Mouse (Mus musculus): Measurements from ENCODE around the gene Caskin1. TPM values are rescaled to one million over a fixed set of nuclear protein-coding genes. Genes with fewer than 3 reads are reported as not detected.
A peak's percentile ranks its signal among the peaks of the same experiment; 100 is the strongest.
"Not testable (repeated sequence)": the region's sequence is repeated elsewhere in the genome, so short reads cannot be mapped to it uniquely, and the experiment has no call there.

Caskin1 gene
- under 1 TPM; 0.14 to 0.39 TPM for total RNA-seq (2021)

- DNase-seq (ENCODE audit: low spot score) = no peak
- intact Hi-C loops (cut with DNase I) = no loop called here
Measured at GRCm38 (mm10) chr17:24488186-24488661, at the start of gene Caskin1. Caskin1 (plus strand) TSS chr17:24488601.

DNA sequence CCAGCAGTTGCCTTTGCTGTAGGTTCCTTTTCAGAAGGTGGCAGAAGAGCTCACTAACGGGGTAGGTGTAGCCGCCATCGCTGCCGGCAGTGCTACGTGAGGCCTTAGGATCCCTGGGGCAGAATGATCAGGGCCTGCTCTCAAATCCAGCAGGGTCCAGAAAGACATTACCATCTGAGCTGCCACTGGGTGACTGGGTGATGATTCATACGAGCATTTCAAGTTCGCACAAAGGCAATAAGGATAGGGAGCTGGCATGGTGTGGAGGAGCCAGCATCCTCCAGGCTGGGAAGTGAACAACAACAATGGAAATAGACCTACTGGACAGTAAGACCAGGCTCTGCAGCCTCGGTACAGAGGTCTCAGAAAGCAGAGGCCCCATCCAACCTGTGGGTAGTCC, 48.0 kb upstream of the Caskin1 start:
- intact Hi-C loops (cut with DNase I) = no loop called here
- DNase-seq (ENCODE audit: low spot score) = no peak

- intact Hi-C loops (cut with DNase I) = no loop called here
- DNase-seq (ENCODE audit: low spot score) = no peak
Measured at GRCm38 (mm10) chr17:24441148-24441547, 47.3 kb upstream of the Caskin1 start.

GRCm38 (mm10) chr17:24442107-24442506, 46.3 kb upstream of the Caskin1 start:
- DNase-seq (ENCODE audit: low spot score) = no peak
- intact Hi-C loops (cut with DNase I) = no loop called here

- DNase-seq (ENCODE audit: low spot score) = no peak
- intact Hi-C loops (cut with DNase I) = no loop called here
Measured at GRCm38 (mm10) chr17:24442632-24443155, 45.7 kb upstream of the Caskin1 start, which contains the start of gene Dnase1l2. Dnase1l2 (minus strand) TSS chr17:24443105.

GRCm38 (mm10) chr17:24443409-24443808, 45.0 kb upstream of the Caskin1 start:
- intact Hi-C loops (cut with DNase I) = no loop called here
- no peak for DNase-seq (ENCODE audit: low spot score)

DNA sequence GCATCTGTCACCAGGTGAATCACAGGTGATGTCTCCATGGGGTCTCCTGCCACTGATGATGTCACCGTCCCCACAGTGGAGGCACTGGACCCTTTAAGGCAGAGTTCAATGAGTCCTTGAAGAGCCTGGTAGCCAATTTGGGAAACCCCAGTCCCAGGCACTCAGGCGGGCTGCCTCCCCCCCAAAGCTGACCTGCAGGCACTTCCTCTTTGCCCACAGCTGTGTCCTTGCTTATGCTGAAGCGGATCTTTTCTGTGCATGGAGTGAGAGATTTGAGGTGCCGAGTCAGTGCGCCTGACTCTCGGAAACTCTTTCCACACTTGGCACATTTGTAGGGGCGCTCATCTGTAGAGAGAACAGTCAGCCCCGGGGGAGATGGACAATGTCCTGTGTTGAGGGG, 41.8 kb upstream of the Caskin1 start:
- intact Hi-C loops (cut with DNase I) = no loop called here
- no peak for DNase-seq (ENCODE audit: low spot score)

- intact Hi-C loops (cut with DNase I) = no loop called here
- no peak for DNase-seq (ENCODE audit: low spot score)
Measured at GRCm38 (mm10) chr17:24449507-24449906, 38.9 kb upstream of the Caskin1 start.

- intact Hi-C loops (cut with DNase I) = loop anchor here (5.0 kb wide), 1 partner anchor 34 kb away; no protein-coding TSS in a partner anchor
- no peak for DNase-seq (ENCODE audit: low spot score)
Measured at GRCm38 (mm10) chr17:24451220-24451619, 37.2 kb upstream of the Caskin1 start.

DNA sequence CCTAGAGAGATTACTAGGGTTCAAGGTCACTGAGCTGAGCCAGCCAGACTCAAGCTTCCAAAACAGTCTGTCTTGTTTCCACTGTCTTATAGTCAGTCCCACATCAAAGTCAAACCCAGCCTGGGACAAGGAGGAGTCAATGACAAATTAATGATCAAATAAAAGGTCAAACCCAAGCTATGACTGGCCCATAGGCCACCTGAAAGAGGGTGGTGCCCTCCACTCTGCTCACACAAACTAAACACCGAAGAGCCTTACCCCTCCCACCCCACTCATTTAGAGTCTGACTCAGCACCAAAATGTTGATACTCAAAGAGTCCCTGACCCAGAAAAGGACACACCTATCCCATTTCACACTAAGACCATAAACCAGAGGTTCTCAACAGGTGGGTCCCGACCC, 35.0 kb upstream of the Caskin1 start:
- intact Hi-C loops (cut with DNase I) = loop anchor here (5.0 kb wide), 1 partner anchor 36 kb away; no protein-coding TSS in a partner anchor
- DNase-seq (ENCODE audit: low spot score) = no peak

GRCm38 (mm10) chr17:24454218-24454755, 34.1 kb upstream of the Caskin1 start:
- DNase-seq (ENCODE audit: low spot score) = no peak
- intact Hi-C loops (cut with DNase I) = loop anchor here (5.0 kb wide), 1 partner anchor 37 kb away; no protein-coding TSS in a partner anchor

GRCm38 (mm10) chr17:24454756-24455522, 33.5 kb upstream of the Caskin1 start:
- intact Hi-C loops (cut with DNase I) = loop anchor here (5.0 kb wide), 1 partner anchor 38 kb away; no protein-coding TSS in a partner anchor
- DNase-seq (ENCODE audit: low spot score) = peak; percentile 99

GRCm38 (mm10) chr17:24455523-24456206, 32.7 kb upstream of the Caskin1 start:
- DNase-seq (ENCODE audit: low spot score); intact Hi-C loops (cut with DNase I): not testable (repeated sequence)

- no peak for DNase-seq (ENCODE audit: low spot score)
- intact Hi-C loops (cut with DNase I) = no loop called here
Measured at GRCm38 (mm10) chr17:24461580-24461979, 26.8 kb upstream of the Caskin1 start.

GRCm38 (mm10) chr17:24462932-24463331, 25.5 kb upstream of the Caskin1 start:
- no peak for DNase-seq (ENCODE audit: low spot score)
- intact Hi-C loops (cut with DNase I) = no loop called here

DNA sequence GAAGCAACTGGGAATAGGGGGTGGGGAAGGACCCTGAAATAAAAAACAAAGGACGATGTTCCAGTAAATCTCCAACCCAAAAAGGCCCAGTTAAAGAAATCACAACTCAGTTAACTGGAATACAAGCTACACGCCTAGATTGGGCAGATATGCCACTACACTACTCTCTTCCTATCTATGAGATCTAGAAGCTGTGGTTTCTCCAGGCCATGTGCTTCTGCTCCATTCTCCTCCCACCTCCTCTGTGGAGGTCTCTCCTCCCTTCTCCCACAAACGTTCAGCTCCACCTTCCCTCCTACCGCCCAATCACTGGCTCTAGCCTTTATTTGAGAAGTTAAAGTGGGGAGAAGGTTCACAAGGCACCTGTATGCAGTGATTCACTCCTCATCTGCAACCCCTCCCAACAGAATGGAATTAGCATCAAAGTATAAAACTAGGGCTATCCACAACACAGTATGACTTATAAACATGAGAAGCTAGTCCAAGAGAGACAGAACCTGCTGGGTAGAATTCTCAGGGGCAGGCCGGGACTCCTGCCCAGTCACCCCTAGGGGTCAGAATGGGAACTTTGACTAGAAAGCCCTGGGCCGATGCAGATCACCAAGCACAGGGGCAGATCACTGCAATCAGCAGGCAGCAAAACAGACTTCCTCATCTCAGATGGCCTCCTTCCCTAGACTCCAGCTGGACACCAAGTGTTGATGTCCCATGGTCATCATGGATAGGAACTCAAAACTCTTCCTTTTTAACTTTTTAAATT, 24.8 kb upstream of the Caskin1 start:
- DNase-seq (ENCODE audit: low spot score) = no peak
- intact Hi-C loops (cut with DNase I) = no loop called here

DNA sequence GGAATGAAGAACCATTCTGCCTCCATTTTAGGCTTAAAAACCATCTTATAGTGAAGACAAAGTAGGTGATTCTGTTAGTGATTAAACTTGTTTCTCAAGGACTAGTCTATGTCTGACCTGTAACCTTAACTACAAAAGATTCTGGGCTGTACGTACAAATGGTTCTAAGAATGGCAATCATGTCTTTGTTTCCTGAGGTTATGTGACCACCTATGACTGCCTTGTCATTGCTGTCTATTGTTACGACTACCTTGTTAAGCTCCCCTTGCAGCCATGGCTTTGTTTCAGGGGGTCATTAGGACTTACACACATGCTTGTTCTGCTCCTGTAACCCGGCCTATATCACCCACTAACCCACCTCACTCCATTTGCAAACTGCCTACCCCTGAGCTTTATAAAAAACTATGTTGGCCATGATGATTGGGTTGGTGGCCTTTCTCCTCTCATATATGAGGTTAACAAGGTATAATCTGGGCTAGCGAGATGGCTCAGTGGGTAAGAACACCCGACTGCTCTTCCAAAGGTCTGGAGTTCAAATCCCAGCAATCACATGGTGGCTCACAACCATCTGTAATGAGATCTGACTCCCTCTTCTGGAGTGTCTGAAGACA, 19.7 kb upstream of the Caskin1 start:
- intact Hi-C loops (cut with DNase I) = no loop called here
- no peak for DNase-seq (ENCODE audit: low spot score)

GRCm38 (mm10) chr17:24469336-24469909, 19.0 kb upstream of the Caskin1 start:
- no peak for DNase-seq (ENCODE audit: low spot score)
- intact Hi-C loops (cut with DNase I) = no loop called here
